Comparison of ENCODE assay signal across 8 mouse cellular contexts in the genomic region with DNA sequence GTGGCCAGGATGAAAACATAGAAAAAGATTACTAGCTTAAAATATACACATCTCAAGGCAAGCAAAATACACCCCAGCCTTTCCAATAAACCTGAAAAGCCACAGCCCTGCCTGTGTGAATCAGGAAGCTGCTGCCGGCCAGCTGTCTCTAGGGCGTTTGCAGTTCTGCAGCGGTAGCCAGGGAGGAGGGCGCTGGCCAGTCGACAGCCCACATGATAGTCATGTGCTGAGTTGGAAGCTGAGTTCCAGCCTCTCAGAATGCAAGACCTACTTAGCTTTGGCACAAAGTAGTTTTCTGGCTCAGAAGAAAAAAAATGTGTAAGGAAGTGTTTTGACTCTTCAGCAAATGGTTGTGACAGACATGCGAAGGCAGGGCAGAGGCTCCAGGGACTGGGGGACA. TPM values are rescaled to one million over a fixed set of nuclear protein-coding genes. Genes with fewer than 3 reads are reported as not detected.
DNase-seq lines count a peak whose midpoint lies in the region; ATAC-seq and TF ChIP-seq lines count a peak whose summit lies in the region.

No protein-coding gene starts in this region.

- no peak for TF ChIP-seq POLR2A in liver, adult 2 months (IDR thresholded peaks at IDR 0.05; ENCODE audit: extremely low read depth, insufficient read depth, low read length)

- TF ChIP-seq CTCF in gastrocnemius, adult 2 months (IDR thresholded peaks at IDR 0.05), result no peak
- TF ChIP-seq CTCF in liver, adult 2 months (IDR thresholded peaks at IDR 0.05; ENCODE audit: low read depth, low read length), result no peak

- no peak overlapping the region for H3K9ac ChIP-seq in kidney, embryonic 15.5 days
- no peak overlapping the region for H3K9ac ChIP-seq in intestine, embryonic 16.5 days (ENCODE audit: low read depth, low read length)
- H3K9ac ChIP-seq in liver, adult 2 months (ENCODE audit: low read depth, low read length), result no peak overlapping the region; the same call in 1 of the 2 replicates

- no peaks in the 10 kb centered on the region for H3K27me3 ChIP-seq in kidney, embryonic 15.5 days
- H3K27me3 ChIP-seq in intestine, embryonic 16.5 days (replicated peaks; ENCODE audit: control insufficient read depth, insufficient read depth, low read length), result no peaks in the 10 kb centered on the region
- H3K27me3 ChIP-seq in liver, adult 2 months (ENCODE audit: control insufficient read depth, insufficient read depth, low read length), result no peaks in the 10 kb centered on the region

- intact Hi-C loops in gastrocnemius, adult 2 months (cut with DNase I), result no loop called here

- peaks cover 21% of the 10 kb centered on the region for H3K4me1 ChIP-seq in kidney, embryonic 15.5 days
- H3K4me1 ChIP-seq in intestine, embryonic 16.5 days (ENCODE audit: control insufficient read depth, insufficient read depth, low read length), result peaks cover 4% of the 10 kb centered on the region; the same call in 1 of the 2 replicates
- H3K4me1 ChIP-seq in liver, adult 2 months (ENCODE audit: control insufficient read depth, insufficient read depth, low read length), result peaks cover 18% of the 10 kb centered on the region

- H3K27ac ChIP-seq in kidney, embryonic 15.5 days, result no peak overlapping the region
- peak overlapping the region; percentile 86 for H3K27ac ChIP-seq in gastrocnemius, adult 2 months
- no peak overlapping the region for H3K27ac ChIP-seq in intestine, embryonic 16.5 days (ENCODE audit: low read length)
- H3K27ac ChIP-seq in liver, adult 2 months (replicated peaks; ENCODE audit: insufficient read depth, low read depth, low read length), result peak overlapping the region; percentile 71

- H3K9me3 ChIP-seq in kidney, embryonic 15.5 days (replicated peaks), result no peaks in the 10 kb centered on the region
- H3K9me3 ChIP-seq in intestine, embryonic 16.5 days (ENCODE audit: control insufficient read depth, low read length), result no peaks in the 10 kb centered on the region

- peak; percentile 83 for DNase-seq in kidney, adult 18-20 months
- peak; percentile 64 to 68 for DNase-seq in cerebellum, adult 18-20 months
- peak; percentile 94 for DNase-seq in gastrocnemius, adult 2 months
- peak; percentile 93 for DNase-seq in liver, adult 2 months (ENCODE audit: extremely low read depth, low read depth, low spot score)
- peak; percentile 87 for DNase-seq in right cerebral cortex, adult 18-20 months
- no peak for DNase-seq in thymus, postnatal 0 days (ENCODE audit: low spot score)

- 37% methylated on average over 6 of the region's 6 CpGs for WGBS in kidney, embryonic 15.5 days
- 26% methylated on average over 6 of the region's 6 CpGs for WGBS in intestine, embryonic 16.5 days
- WGBS in liver, adult 2 months, result 1% methylated on average over 6 of the region's 6 CpGs

- H3K79me2 ChIP-seq in liver, adult 2 months (ENCODE audit: control insufficient read depth, insufficient read depth, low read length), result no peaks in the 10 kb centered on the region

- ATAC-seq in kidney, embryonic 15.5 days (replicated peaks; ENCODE audit: low FRiP score), result no peak
- ATAC-seq in intestine, embryonic 16.5 days, result peak; percentile 85

- H3K4me2 ChIP-seq in kidney, embryonic 15.5 days, result no peak overlapping the region
- H3K4me2 ChIP-seq in intestine, embryonic 16.5 days (ENCODE audit: low read depth, low read length), result no peak overlapping the region

- 0 out of 2 replicates have a peak, but pooled peaks cover 7% of the 10 kb centered on the region for H3K36me3 ChIP-seq in kidney, embryonic 15.5 days
- H3K36me3 ChIP-seq in intestine, embryonic 16.5 days (ENCODE audit: control insufficient read depth, insufficient read depth, low read length), result 0 out of 2 replicates have a peak, but pooled peaks cover under 1% of the 10 kb centered on the region
- no peaks in the 10 kb centered on the region for H3K36me3 ChIP-seq in liver, adult 2 months (ENCODE audit: control insufficient read depth, insufficient read depth, low read length)

- H3K4me3 ChIP-seq in kidney, embryonic 15.5 days (replicated peaks), result no peak overlapping the region
- H3K4me3 ChIP-seq in gastrocnemius, adult 2 months, result peak overlapping the region; percentile 51
- no peak overlapping the region for H3K4me3 ChIP-seq in intestine, embryonic 16.5 days (ENCODE audit: low read length)
- no peak overlapping the region for H3K4me3 ChIP-seq in liver, adult 2 months (ENCODE audit: insufficient read depth, low read depth, low read length)

RNA-seq across cellular contexts. Expression of gene Appl2, which starts 11.2 kb away (rescaled TPM):
- 42.9 and 44.8 TPM in 2 replicates for polyA plus RNA-seq in kidney, embryonic 15.5 days (2015; fragmentation: Nextera tagmentation; extraction: Ambion mirVana)
- total RNA-seq in gastrocnemius, adult 2 months (2021), result 10 to 100 TPM; 19.3 to 21.0 TPM
- polyA plus RNA-seq in intestine, embryonic 16.5 days (2015; fragmentation: Nextera tagmentation; extraction: Ambion mirVana), result 50.4 and 53.0 TPM in 2 replicates
- 26.6 and 28.9 TPM in 2 replicates for total RNA-seq in liver, adult 2 months (2014; rRNA removed)
- polyA plus RNA-seq in liver, adult 2 months (2012; rRNA removed), result 6.5 and 18.1 TPM in 2 replicates
- polyA plus RNA-seq in thymus, postnatal 0 days (2015; fragmentation: Nextera tagmentation; extraction: Ambion mirVana), result 7.5 and 9.3 TPM in 2 replicates

Comparison
In these comparisons a context has a peak if more than half of its experiments do, and no peak if none do; other contexts are left out.
1. H3K27ac ChIP-seq: peak in gastrocnemius, adult 2 months (single experiment) and liver, adult 2 months (single experiment); none in kidney, embryonic 15.5 days (single experiment) and intestine, embryonic 16.5 days (single experiment).